Mouse (Mus musculus): Measurements from ENCODE around the gene 2210011C24Rik. TPM values are rescaled to one million over a fixed set of nuclear protein-coding genes. Genes with fewer than 3 reads are reported as not detected.
A peak's percentile ranks its signal among the peaks of the same experiment; 100 is the strongest.

2210011C24Rik gene
- polyA plus RNA-seq, 1 experiment from 2014 or later: 51.0 TPM

DNA sequence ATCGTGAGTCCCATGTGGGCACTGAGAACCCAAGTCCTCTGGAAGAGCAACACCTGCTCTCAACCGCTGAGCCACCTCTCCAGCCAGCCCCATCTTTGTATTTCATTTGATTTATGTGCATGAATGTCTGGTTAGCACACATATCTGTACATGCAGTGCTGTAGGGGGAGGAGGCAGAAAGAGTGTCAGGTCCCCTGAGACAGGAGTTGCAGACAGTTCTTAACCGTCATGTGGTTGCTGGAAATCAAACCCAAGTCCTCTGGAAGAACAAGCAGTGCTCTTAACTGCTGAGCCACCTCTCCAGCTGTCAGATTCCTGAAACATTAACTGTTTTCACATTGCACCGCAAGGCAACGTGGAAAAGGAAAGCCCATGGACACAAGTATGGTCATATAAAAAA lies 36.2 kb upstream of the 2210011C24Rik start:
- no peak overlapping the region for H3K4me3 ChIP-seq (ENCODE audit: low read depth, low read length)
- H3K4me1 ChIP-seq (ENCODE audit: insufficient read depth, low read depth, low read length): no peaks in the 10 kb centered on the region
- peaks cover 23% of the 10 kb centered on the region for H3K27me3 ChIP-seq (replicated peaks; ENCODE audit: insufficient read depth, low read length)
- no peaks in the 10 kb centered on the region for H3K9me3 ChIP-seq (ENCODE audit: low read length)
- H3K36me3 ChIP-seq (ENCODE audit: insufficient read depth, low read length): no peaks in the 10 kb centered on the region
- TF ChIP-seq CTCF (IDR thresholded peaks at IDR 0.05): no peak
- TF ChIP-seq EP300 (IDR thresholded peaks at IDR 0.05): no peak
- H3K4me2 ChIP-seq (replicated peaks; ENCODE audit: low read depth, low read length): no peak overlapping the region
- DNase-seq (ENCODE audit: low spot score) (no peak), ATAC-seq (no peak)
- H3K9ac ChIP-seq (replicated peaks; ENCODE audit: low read depth): no peak overlapping the region
- no peak overlapping the region for H3K27ac ChIP-seq (ENCODE audit: low read length)
- 51% methylated on average over 5 of the region's 5 CpGs for WGBS

DNA sequence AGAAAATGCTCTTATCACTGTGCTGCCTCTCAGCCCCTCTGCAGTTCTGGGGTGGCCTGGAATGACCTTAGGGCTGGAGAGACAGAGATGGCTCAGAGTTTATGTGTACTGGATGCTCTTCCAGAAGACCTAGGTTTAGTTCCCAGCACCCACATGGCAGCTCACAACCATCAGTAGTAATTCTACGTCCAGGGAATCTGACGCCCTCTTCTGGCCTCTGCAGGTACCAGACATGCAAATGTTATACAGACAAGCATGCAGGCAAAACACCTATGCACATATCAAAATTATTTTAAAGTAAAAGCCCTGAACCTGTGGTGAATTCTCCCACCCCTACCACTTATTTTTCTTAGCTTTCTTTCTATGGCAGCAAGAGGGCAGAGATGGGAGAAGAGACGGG lies 34.5 kb upstream of the 2210011C24Rik start:
- Histone ChIP-seq H3K9me3 (ENCODE audit: low read length) (no peaks in the 10 kb centered on the region), H3K27ac (ENCODE audit: low read length) (no peak overlapping the region), H3K4me2 (replicated peaks; ENCODE audit: low read depth, low read length) (no peak overlapping the region), H3K36me3 (ENCODE audit: insufficient read depth, low read length) (no peaks in the 10 kb centered on the region), H3K27me3 (replicated peaks; ENCODE audit: insufficient read depth, low read length) (peaks cover 24% of the 10 kb centered on the region), H3K4me3 (ENCODE audit: low read depth, low read length) (no peak overlapping the region), H3K4me1 (ENCODE audit: insufficient read depth, low read depth, low read length) (peaks cover 4% of the 10 kb centered on the region; the same call in 1 of the 2 replicates), H3K9ac (replicated peaks; ENCODE audit: low read depth) (no peak overlapping the region)
- WGBS: 64% methylated on average over 3 of the region's 3 CpGs
- no peak for DNase-seq (ENCODE audit: low spot score)
- TF ChIP-seq CTCF (IDR thresholded peaks at IDR 0.05): no peak
- no peak for TF ChIP-seq EP300 (IDR thresholded peaks at IDR 0.05)
- ATAC-seq: no peak

GRCm38 (mm10) chr8:84044900-84045299 lies 32.9 kb upstream of the 2210011C24Rik start, which contains the start of gene Rln3:
Gene Rln3 (minus strand): TSS chr8:84045000.
- H3K36me3 ChIP-seq (ENCODE audit: insufficient read depth, low read length): no peaks in the 10 kb centered on the region
- no peak within 1 kb of the TSS for H3K4me3 ChIP-seq (ENCODE audit: low read depth, low read length)
- H3K4me2 ChIP-seq (replicated peaks; ENCODE audit: low read depth, low read length): no peak within 1 kb of the TSS
- H3K27ac ChIP-seq (ENCODE audit: low read length): no peak within 1 kb of the TSS
- ATAC-seq (no peak), DNase-seq (ENCODE audit: low spot score) (no peak)
- 8% methylated on average over 9 of the region's 9 CpGs for WGBS
- TF ChIP-seq EP300 (IDR thresholded peaks at IDR 0.05) (no peak), CTCF (IDR thresholded peaks at IDR 0.05) (no peak)
- no peak within 1 kb of the TSS for H3K9ac ChIP-seq (replicated peaks; ENCODE audit: low read depth)
- peaks cover 24% of the 10 kb centered on the region for H3K27me3 ChIP-seq (replicated peaks; ENCODE audit: insufficient read depth, low read length)
- H3K9me3 ChIP-seq (ENCODE audit: low read length): no peaks in the 10 kb centered on the region
- peaks cover 4% of the 10 kb centered on the region; the same call in 1 of the 2 replicates for H3K4me1 ChIP-seq (ENCODE audit: insufficient read depth, low read depth, low read length)

- TF ChIP-seq CTCF (IDR thresholded peaks at IDR 0.05): peak; percentile 23
- no peak for TF ChIP-seq EP300 (IDR thresholded peaks at IDR 0.05)
- no peak overlapping the region for H3K4me3 ChIP-seq (ENCODE audit: low read depth, low read length)
- WGBS: 13% methylated on average over 7 of the region's 7 CpGs
- H3K36me3 ChIP-seq (ENCODE audit: insufficient read depth, low read length): no peaks in the 10 kb centered on the region
- no peak overlapping the region for H3K9ac ChIP-seq (replicated peaks; ENCODE audit: low read depth)
- H3K4me1 ChIP-seq (ENCODE audit: insufficient read depth, low read depth, low read length): peaks cover 4% of the 10 kb centered on the region; the same call in 1 of the 2 replicates
- no peaks in the 10 kb centered on the region for H3K9me3 ChIP-seq (ENCODE audit: low read length)
- ATAC-seq (no peak), DNase-seq (ENCODE audit: low spot score) (no peak)
- H3K27me3 ChIP-seq (replicated peaks; ENCODE audit: insufficient read depth, low read length): peaks cover 24% of the 10 kb centered on the region
- no peak overlapping the region for H3K27ac ChIP-seq (ENCODE audit: low read length)
- H3K4me2 ChIP-seq (replicated peaks; ENCODE audit: low read depth, low read length): no peak overlapping the region
These were observed 32.1 kb upstream of the 2210011C24Rik start for GRCm38 (mm10) chr8:84044103-84044502.

DNA sequence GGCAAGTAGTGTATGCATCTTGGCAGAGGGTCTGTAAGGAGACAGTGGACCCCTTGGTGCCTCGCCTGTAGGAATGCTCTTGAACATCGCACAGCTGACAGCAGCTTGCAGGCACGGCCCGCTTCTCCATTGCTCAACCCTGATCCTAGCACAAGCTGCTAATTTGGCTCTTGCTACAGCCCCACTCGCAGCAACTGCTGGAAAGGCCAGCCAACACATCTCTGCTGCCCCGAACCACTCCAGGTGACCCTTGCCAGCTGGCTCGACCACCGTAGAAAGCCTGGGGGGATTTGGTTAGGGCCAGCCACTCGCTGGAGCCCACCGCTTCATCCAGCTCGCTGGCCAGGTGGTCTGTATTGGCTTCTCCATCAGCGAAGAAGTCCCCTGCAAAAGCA lies 31.0 kb upstream of the 2210011C24Rik start:
- ATAC-seq: peak; percentile 66
- H3K9ac ChIP-seq (replicated peaks; ENCODE audit: low read depth): no peak overlapping the region
- H3K36me3 ChIP-seq (ENCODE audit: insufficient read depth, low read length): no peaks in the 10 kb centered on the region
- H3K4me1 ChIP-seq (ENCODE audit: insufficient read depth, low read depth, low read length): peaks cover 4% of the 10 kb centered on the region; the same call in 1 of the 2 replicates
- no peaks in the 10 kb centered on the region for H3K9me3 ChIP-seq (ENCODE audit: low read length)
- DNase-seq (ENCODE audit: low spot score): peak; percentile 70
- peaks cover 24% of the 10 kb centered on the region for H3K27me3 ChIP-seq (replicated peaks; ENCODE audit: insufficient read depth, low read length)
- TF ChIP-seq EP300 (IDR thresholded peaks at IDR 0.05) (no peak), CTCF (IDR thresholded peaks at IDR 0.05) (no peak)
- 23% methylated on average over 12 of the region's 12 CpGs for WGBS
- peak overlapping the region; percentile 52; the same call in 1 of the 2 replicates for H3K4me2 ChIP-seq (replicated peaks; ENCODE audit: low read depth, low read length)
- no peak overlapping the region for H3K4me3 ChIP-seq (ENCODE audit: low read depth, low read length)
- H3K27ac ChIP-seq (ENCODE audit: low read length): no peak overlapping the region

GRCm38 (mm10) chr8:84042066-84042947 lies 30.3 kb upstream of the 2210011C24Rik start, which contains the start of gene Il27ra:
Gene Il27ra (minus strand): TSS chr8:84042589.
- no peak within 1 kb of the TSS for H3K27ac ChIP-seq (ENCODE audit: low read length)
- H3K4me1 ChIP-seq (ENCODE audit: insufficient read depth, low read depth, low read length): peaks cover 4% of the 10 kb centered on the region; the same call in 1 of the 2 replicates
- H3K27me3 ChIP-seq (replicated peaks; ENCODE audit: insufficient read depth, low read length): peaks cover 24% of the 10 kb centered on the region
- H3K4me2 ChIP-seq (replicated peaks; ENCODE audit: low read depth, low read length): peak within 1 kb of the TSS; percentile 52
- H3K36me3 ChIP-seq (ENCODE audit: insufficient read depth, low read length): no peaks in the 10 kb centered on the region
- H3K9me3 ChIP-seq (ENCODE audit: low read length): no peaks in the 10 kb centered on the region
- TF ChIP-seq CTCF (IDR thresholded peaks at IDR 0.05): peak; percentile 89
- no peak for TF ChIP-seq EP300 (IDR thresholded peaks at IDR 0.05)
- DNase-seq (ENCODE audit: low spot score) (peak; percentile 82), ATAC-seq (peak; percentile 85)
- WGBS: 3% methylated on average over 39 of the region's 40 CpGs
- H3K4me3 ChIP-seq (ENCODE audit: low read depth, low read length): peak within 1 kb of the TSS; percentile 24
- H3K9ac ChIP-seq (replicated peaks; ENCODE audit: low read depth): no peak within 1 kb of the TSS

All from lung, postnatal 0 days (tissue).